Mouse (Mus musculus): ENCODE data around the gene Dennd2c. TPM values are rescaled to one million over a fixed set of nuclear protein-coding genes. Genes with fewer than 3 reads are reported as not detected.
A peak's percentile ranks its signal among the peaks of the same experiment; 100 is the strongest.

Dennd2c gene
- total RNA-seq (2021): under 1 TPM; 0.67 to 0.94 TPM
- long read RNA-seq, experiment 1, partial matches to known transcripts: 0 of 1 reads
- long read RNA-seq, experiment 1, other reads (novel, unspliced or antisense): 1 of 1 reads
- long read RNA-seq, experiment 2, partial matches to known transcripts: 0 of 1 reads
- long read RNA-seq, experiment 2, other reads (novel, unspliced or antisense): 1 of 1 reads

DNA sequence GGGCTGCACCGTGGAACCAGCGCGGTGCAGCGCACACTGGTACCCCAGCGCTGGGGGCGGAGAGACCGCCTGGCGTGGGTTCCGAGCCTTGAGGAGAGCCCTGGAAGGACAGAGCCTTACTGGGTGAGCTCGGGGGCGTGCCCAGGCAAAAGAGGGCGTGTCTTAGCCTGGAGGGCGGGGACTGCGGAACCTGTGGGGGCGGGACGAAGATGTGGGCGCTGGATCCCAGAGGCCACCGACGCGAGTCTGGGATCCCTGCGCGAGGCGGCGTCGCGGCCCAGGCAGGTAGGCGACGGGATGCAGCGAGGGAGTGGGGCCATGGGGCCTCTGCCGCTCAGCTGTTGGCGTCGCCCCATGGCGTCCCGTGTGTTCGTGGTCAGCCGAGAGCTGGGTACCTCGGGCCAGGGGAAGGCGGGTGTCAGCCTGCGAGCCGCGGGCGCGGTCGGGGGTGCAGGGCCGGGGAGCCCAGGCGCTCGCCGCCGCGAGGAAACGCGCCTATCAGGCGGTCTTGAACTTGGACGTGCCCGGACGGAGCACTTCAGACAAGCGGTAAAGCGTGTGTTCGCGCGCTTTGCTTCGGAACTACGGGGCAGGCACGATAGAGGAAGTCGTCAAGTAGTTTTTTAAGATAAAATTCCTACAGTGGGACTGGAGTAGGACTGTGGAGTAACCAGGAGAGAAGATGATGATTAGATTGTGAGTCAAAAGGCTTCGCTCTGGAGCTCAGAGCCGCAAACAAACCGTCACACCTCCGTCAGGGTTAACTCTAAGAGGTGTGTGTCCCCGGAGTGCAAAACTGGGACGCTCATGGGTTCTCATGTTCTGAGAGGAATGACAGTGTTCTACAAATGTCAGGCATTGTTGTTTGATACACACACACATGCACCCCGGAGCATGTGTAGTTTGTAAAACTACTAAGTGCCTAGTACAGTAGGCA, at the start of gene Dennd2c:
TSS of gene Dennd2c (plus strand) at position 151 of the 937 bp plus-strand sequence.
- peak; percentile 75 for DNase-seq (ENCODE audit: low spot score in 2 of 2)

DNA sequence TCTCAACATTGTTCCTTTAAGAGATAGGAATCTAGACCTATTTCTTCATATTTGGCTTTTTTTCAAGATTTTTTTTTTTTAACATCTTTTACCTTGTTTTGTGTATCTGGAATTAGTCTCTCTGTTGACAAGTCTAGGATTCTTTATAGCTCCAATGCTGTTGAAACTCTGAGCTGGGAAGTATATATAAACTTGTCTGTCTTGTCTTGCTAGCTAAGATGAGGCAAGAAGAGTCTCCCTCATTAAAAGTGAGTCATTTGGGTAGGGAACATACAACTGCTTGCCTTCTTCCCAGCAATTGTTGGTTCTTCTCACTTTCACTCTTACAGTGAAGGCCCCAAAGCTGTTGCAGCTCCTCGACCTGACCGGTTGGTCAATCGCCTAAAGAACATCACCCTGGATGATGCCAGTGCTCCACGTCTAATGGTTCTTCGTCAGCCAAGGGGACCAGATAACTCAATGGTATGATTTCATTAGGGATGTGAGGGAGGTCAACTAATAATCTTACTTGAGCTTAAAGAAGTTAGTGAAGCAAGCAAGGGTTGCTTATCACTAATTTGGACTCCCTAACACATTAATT, 46.3 kb upstream of the Dennd2c start:
- no peak for DNase-seq (ENCODE audit: low spot score in 2 of 2)

DNA sequence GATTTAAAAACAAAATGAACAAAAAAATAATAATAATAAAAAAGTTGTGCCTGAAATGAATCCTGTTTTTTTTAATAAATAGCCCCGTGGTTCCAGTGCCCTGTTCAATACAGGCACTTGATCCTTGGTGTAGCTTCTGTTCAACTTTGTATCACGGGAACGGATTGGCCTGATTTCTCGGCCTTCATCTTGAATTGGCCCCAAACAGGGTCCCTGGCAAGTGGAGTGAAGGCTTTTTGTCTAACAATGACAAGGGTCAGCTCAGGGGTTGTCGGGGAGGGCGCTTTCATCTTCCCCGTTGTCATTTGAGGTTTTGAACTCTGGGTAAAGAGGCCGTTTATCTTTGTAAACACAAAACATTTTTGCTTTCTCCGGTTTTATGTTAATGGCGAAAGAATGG, 44.7 kb upstream of the Dennd2c start:
- DNase-seq (ENCODE audit: low spot score in 2 of 2): no peak

DNA sequence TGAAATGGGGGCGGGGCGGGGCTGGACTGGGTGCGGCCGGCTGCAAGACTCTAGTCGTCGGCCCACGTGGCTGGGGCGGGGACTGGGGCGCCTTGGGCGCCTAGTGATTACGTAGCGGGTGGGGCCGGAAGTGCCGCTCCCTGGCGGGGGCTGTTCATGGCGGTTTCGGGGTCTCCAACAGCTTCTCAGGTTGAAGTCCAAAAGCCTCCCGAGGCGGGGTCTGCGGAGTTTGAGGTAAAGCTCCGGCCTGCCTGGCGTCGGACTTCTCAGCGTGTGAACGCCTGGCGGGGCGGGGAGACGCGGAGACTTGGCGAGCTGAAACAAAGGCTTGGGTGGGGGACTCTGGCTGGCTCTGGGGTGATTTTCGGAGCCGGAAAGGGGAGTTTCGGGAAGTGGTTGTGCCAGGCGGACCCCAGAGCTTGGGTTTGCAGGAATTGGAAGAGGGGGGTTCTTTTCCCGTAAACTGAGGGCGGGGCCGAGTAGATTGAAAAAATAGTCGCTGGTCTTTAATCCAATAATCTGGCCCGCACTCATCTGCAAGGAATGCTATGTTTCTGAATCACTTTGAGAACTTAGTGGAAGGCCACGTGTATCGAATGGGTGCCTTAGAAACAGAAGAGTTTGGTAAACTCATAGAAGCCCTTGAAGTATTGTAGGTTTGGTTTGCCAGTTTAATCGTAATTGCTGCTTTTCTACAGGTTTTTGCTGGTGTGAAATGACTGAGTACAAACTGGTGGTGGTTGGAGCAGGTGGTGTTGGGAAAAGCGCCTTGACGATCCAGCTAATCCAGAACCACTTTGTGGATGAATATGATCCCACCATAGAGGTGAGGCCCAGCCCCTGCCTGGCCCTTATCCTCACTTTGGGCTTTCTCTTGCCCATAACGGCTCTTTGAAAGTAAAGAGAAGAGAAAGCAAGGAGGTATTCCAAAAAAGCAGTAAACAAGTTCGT, 43.9 kb upstream of the Dennd2c start, which contains the start of gene Nras:
TSS of gene Nras (plus strand) at position 79 of the 951 bp plus-strand sequence.
- DNase-seq (ENCODE audit: low spot score in 2 of 2): peak; percentile 92 to 94

DNA sequence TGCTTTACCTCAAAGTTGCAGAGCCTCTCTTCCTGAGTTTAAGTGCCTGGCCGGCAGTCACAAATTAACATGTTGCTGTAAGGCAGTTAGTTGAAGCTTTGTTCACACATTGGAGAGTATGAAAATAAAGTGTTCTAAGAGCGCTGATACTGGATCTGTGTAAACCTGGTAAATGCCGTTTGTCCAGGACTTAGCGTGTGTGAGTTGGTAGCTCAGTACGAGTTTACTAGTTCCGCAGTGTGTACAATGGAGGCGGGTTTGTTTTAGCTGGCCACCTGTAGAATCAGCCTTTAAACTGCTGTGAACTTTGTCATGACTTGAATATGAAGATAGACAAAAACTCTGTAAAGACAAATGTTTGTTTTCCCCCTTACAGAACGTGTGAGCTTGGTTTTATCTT, 35.5 kb upstream of the Dennd2c start:
- no peak for DNase-seq (ENCODE audit: low spot score in 2 of 2)

DNA sequence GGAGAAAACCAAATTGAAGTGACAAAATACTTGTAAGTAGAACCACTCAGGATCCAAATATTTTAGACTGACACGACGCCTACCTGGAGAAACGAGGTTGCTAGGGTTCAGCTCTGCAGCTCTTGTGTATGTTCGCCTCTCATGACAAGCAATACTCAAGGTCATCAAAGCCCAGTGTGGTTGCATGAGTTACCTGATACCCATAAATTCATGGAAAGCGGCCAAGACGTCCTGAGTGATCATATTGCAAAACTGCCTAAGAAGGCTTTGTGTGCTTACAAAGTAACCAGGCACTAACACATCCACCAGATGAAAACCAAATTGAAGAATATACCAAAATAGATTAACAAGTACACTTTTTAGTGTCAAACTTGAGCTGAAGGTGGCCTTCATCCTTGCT, 33.4 kb upstream of the Dennd2c start:
- no peak for DNase-seq (ENCODE audit: low spot score in 2 of 2)

DNA sequence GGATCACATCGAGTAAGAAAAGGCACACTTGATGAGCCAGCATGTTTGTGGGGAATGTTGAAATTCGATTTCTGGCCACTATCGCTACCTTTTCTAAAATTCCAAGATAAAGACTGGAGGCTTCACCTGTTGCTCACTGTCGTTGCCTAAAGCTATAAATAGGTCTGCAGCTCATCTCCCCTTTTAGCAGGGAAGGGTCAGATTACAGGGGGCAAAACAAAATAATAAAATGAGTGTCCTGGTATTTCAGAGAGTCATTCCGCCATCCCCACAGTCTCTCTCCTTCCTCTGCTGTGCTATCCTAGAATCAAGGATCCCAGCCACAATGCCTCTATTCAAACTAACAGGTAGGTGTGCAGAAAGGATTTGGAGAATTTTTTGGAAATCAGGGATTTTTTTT, 28.6 kb upstream of the Dennd2c start, which contains the start of gene Ampd1:
TSS of gene Ampd1 (plus strand) at position 244 of the 400 bp plus-strand sequence.
- DNase-seq (ENCODE audit: low spot score in 2 of 2): no peak

DNA sequence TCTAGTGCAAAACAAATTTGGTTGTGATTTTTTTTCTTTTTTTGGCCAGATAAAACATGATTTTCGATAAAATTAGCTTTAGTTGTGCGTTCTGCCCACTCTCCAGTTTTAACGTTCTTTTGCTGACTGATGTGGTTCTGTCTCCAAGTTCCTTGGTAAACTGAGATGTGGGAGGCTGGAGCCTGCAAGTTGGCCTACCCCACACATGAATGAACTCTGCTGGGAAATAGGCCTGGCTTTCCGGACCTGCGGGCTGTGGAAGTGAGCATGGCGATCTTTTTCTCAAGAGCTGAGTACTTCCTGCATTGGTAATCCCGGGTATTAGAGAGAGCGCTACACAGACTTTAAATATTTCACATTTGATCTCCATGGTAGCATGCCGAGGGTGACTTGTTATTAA, 26.5 kb upstream of the Dennd2c start:
- DNase-seq (ENCODE audit: low spot score in 2 of 2): no peak

DNA sequence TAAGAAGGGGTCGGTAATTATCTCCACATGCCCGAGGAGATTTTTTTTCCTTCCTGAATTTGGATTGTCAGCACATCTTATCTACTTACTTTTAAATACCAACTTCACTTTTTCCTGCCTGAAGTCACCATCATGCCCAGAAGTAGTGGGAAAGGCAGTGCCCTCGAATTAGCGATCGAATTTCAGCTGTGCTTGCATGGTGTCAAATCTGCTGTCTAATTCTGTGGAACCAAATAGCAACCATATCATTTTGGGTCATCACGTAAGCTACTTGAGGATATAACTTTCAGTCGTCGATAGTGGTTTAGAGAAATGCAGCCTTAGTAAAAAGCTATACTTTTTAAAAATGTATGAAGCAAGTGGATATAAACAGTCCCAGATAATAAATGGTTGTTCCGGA, 25.9 kb upstream of the Dennd2c start:
- no peak for DNase-seq (ENCODE audit: low spot score in 2 of 2)

DNA sequence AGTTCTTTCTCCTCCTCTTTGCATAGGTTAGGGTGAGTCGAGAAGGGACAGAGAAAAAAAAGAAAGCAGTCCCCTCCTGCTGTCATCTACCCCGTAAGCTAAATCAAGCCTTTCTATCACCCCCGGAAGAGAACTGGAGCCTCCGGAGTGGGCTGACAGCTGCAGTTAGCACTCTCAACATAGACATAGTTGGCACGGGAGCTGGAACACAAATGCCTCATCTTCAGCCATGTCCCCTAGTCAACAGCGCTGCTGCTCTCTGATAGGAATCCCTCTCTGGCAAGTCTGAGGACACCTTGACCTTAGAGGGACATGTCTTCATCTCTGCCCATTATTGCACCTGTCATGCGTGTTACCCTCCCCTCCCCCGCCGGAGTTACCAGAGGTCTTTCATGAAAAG, 23.1 kb upstream of the Dennd2c start:
- DNase-seq (ENCODE audit: low spot score in 2 of 2): no peak

DNA sequence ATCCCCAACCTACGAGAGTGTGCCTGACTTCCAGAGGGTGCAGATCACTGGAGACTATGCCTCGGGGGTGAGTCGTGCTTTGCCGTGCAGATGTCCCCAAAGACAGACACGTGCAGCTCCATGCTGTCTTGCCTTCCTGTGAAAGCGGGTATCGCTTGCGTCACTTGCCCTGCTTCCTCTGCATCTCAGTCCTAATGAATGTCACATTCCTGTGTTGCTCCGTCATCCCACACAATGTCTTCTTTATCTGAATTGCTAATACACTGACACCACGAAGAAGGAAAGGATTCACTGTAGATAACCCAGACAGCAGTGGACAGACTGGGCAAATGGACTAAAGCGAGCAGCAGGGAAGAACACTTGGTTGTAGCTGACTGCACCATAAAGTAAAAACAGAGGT, 21.4 kb upstream of the Dennd2c start:
- no peak for DNase-seq (ENCODE audit: low spot score in 2 of 2)

DNA sequence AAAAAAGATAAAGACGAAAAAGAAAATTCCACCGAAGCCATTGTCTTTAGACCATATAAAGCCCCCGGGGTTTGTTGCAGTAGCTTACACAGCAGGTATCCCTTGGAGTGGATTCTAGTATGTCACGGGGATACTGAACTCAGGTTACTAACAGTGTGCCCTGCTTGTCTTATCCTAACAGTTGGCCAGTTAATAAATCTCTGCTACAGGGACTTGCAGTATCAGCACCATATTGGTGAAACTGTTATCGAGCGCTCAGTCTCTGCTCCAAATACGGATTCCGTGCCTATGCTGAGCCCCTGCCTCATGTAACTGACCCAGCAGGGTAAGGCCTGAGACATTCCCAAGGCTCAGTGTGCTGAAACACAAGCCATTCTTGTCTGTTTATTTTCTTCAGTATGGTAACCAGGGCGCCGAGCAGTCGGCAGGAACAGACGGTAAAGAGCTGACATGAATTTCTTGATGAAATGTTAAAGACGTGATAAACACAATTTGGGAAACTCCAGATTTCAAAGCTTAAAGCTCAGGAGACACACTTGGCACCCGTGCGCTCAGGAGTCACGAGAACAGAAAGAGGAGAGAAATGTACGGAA, 20.4 kb upstream of the Dennd2c start:
- DNase-seq (ENCODE audit: low spot score in 2 of 2): peak in 1 of 2 experiments; percentile 22

DNA sequence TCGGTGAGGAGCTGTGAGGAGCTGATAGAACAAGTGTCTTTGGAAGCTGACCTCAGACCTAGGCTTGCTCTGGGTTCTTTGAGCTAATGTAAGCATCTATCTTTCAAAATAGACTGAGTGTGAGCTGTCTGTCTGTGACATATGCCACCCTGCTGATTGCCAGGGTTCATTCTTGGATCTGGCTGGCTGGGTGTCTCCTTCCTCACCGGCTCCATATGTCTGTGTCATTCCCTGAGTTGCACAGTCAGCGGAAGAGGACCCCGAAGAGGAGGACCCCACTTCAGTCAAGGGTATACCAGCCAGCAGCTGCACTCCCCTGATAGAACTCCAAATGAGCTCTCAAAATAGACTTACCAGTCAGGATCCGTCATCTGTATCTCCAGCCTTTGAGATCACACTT, 19.6 kb upstream of the Dennd2c start:
- no peak for DNase-seq (ENCODE audit: low spot score in 2 of 2)

DNA sequence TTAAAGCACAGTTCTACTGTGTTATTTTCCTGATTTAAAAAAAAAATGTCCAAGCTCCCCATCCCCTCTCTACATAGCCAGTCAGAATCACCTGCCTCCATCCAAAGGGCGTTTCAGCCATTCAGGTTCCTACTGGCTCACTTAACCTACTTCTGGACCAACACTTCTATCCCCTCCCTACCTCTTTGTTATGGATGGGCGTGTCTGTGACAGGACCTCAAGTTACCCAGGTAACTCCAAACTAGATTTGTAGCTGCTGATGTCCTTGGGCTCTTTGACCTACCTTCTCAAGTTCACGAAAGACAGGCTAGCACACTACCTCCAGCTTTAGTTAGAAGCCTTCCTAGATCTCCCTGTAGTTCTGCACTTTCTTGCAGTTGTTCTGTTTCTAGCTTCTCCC, 16.4 kb upstream of the Dennd2c start:
- DNase-seq (ENCODE audit: low spot score in 2 of 2): no peak

DNA sequence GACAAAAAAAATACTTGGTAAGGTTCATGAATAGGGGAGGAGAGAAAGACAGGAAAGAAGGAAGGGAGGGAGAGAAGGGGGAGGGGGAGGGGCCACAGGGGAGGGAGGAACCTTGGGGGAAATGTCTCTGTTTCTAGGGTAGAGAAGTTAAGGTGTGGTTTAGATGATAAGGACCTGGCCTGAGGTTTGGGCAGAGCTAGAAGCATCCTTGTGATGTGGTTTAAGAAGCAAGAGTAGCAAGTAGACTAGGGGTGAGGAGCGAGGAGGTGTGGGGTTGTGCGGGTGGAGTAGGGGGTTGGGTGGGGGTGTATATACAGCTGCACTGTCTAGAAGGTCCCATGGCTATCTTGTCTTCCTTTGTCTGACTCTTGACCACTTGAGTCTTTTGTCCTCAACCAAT, 10.7 kb upstream of the Dennd2c start:
- no peak for DNase-seq (ENCODE audit: low spot score in 2 of 2)

DNA sequence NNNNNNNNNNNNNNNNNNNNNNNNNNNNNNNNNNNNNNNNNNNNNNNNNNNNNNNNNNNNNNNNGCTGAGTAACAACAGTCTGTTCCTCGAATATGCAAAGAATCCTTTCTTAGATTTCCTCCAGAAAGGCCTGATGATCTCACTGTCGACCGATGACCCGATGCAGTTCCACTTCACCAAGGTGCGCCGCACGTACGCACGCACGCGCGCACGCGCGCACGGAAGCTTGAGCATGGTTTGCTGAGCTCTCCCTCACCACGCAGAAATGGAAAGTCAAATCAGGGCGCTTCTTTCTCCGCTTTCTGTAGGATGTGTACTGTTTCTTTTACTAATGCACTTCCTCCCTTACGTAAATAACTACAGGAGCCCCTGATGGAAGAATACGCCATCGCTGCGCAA, 3.7 kb upstream of the Dennd2c start:
- DNase-seq (ENCODE audit: low spot score in 2 of 2): no peak

DNA sequence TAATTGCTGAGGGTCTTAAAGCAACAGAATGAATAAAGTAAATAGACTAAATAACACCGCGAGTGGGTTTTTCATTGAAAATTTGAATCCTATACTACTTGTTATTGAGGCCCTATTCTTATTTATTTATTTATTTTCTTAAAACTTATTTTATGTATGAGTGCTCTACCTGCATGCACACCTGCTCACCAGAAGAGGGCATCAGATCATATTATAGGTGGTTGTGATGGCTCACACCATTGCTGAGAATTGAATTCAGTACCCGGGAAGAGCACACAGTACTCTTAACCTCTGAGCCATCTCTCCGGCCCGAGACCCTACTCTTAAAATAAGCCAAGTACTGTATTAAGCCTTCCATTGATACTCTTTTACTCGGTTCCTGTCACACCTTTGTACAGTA, 2.7 kb upstream of the Dennd2c start:
- DNase-seq (ENCODE audit: low spot score in 2 of 2): no peak

DNA sequence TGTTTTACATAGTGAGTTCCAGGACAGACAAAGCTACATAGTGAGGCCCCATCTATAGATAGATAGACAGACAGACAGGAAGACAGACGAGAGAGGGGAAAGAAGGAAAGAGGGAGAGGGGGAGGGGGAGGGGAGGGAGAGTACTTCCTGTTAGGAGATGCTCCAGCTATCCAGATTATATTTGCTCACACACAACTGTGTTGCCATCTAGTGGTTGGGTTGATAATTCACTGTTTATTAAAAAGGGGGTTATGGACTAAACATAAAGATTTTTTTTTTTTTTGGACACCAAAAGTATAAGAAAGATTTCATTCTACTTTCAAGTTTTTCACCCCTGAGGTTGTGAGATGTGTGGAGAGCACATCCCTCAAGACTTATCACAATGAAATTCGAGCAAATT, 1.7 kb upstream of the Dennd2c start:
- DNase-seq (ENCODE audit: low spot score in 2 of 2): no peak

DNA sequence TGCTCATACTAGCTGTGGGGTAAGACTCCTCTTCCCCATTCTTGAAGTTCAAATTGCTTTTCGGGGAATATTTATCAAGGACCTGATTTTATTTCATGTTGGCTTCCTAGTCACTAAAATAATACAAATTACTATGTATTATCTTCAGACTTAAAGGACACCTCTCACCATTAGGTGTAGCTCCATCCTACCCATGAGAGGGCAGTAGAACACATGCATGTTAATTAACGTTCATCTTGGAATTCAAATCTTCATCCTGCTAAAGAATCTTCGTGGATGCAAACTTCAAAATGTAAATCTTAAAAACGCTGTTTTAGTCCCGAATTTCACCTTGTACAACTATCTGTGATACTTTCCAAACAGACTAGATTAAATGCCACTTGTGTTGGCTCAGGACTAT, 1.2 kb upstream of the Dennd2c start:
- no peak for DNase-seq (ENCODE audit: low spot score in 2 of 2)

DNA sequence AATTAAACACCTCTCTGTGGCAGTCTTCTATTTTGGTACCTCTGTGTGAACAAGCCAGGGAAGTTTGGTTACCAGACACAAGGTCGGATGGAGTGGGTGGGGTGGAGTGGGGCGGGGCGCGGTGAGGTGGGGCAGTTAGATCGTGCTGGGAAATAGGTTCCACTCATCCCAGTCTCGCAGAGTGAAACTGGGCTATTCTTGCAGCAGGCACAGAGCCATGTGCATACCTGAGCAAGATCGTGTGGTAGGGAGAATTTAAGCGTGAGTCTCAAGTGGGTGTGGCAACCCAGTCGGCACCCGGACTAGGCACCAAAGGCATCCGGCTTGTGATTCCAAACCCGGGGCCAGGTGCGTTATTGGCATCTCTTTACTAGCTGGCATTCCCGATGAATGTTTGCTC, 495 bp upstream of the Dennd2c start:
- no peak for DNase-seq (ENCODE audit: low spot score in 2 of 2)

Measured in layer of hippocampus, postnatal 14 days (tissue).